Mouse (Mus musculus) embryonic facial prominence, embryonic 12.5 days (tissue): ENCODE data around the gene Otogl. TPM values are rescaled to one million over a fixed set of nuclear protein-coding genes. Genes with fewer than 3 reads are reported as not detected.

Experiments
- ATAC-seq: fragments of 200-750 bp; cut with Nextera tagmentation; 2 replicates; pipeline ENCODE4 v1.8.0; 2017; ENCODE audit not compliant: insufficient number of reproducible peaks, insufficient read depth, low FRiP score, low TSS enrichment
- H3K27ac ChIP-seq: fragments of 300-500 bp; sonication (generic); 2 replicates; pipeline ENCODE4 v1.5.1; 2016; ENCODE audit warnings: mild to moderate bottlenecking
- H3K27me3 ChIP-seq: fragments of 300-500 bp; sonication (generic); 2 replicates; pipeline ENCODE4 v1.6.1; 2016; ENCODE audit warnings: mild to moderate bottlenecking, moderate library complexity
- H3K36me3 ChIP-seq: fragments of 300-500 bp; sonication (generic); 2 replicates; pipeline ENCODE4 v1.6.1; 2016; ENCODE audit warnings: mild to moderate bottlenecking
- H3K4me1 ChIP-seq: fragments of 300-500 bp; sonication (generic); 2 replicates; pipeline ENCODE4 v1.6.1; 2016
- H3K4me2 ChIP-seq: fragments of 300-500 bp; sonication (generic); replicated peaks from 2 replicates; pipeline ENCODE4 v1.6.1; 2016; ENCODE audit warnings: mild to moderate bottlenecking, moderate library complexity
- H3K4me3 ChIP-seq: fragments of 300-500 bp; sonication (generic); 2 replicates; pipeline ENCODE4 v1.5.1; 2016; ENCODE audit warnings: mild to moderate bottlenecking
- H3K9ac ChIP-seq: fragments of 300-500 bp; sonication (generic); 2 replicates; pipeline ENCODE4 v1.6.1; 2016; ENCODE audit warnings: mild to moderate bottlenecking, moderate library complexity
- H3K9me3 ChIP-seq: fragments of 300-500 bp; sonication (generic); 2 replicates; pipeline ENCODE4 v1.6.1; 2016; ENCODE audit warnings: mild to moderate bottlenecking, moderate library complexity
- WGBS: fragments of 180-500 bp; shearing (Covaris S2); methylation state at CpG from one replicate; pipeline ENCODE4 v1.1.7; 2016; 5-methylcytosine and 5-hydroxymethylcytosine counted together
- polyA plus RNA-seq: library from polyadenylated mRNA; unstranded; fragments of >200 nt; fragmentation: Nextera tagmentation; extraction: Ambion mirVana; gene quantifications from 2 replicates; pipeline ENCODE4 v1.2.1, GENCODE M21; 2016

The Otogl gene
- polyA plus RNA-seq, 1 experiment from 2014 or later: 0.24 TPM

DNA sequence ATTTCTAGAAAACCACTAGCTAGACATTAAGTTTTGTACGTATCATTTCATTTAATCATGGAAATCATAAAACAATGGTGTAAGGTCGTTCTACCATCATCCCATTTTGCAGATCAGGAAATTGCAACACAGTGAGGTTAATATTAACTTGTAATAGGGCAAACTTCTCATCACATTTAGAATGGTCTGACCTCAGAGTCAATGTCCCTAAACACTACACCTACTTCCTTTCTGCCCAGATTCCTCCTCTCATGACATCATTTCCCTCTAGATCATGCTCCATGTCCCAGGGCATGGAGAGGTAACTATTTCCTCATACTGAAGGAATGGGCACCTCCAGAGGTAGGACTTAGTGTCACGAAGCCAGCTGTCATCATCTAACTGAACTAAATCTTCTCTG, 22.1 kb upstream of the Otogl start:
- Histone ChIP-seq H3K27ac (no peak overlapping the region), H3K4me3 (no peak overlapping the region), H3K36me3 (no peaks in the 10 kb centered on the region), H3K9me3 (no peaks in the 10 kb centered on the region), H3K4me1 (peaks cover 4% of the 10 kb centered on the region; the same call in 1 of the 2 replicates), H3K4me2 (no peak overlapping the region), H3K27me3 (no peaks in the 10 kb centered on the region), H3K9ac (no peak overlapping the region)
- ATAC-seq: no peak
- WGBS: 81% methylated on average over 3 of the region's 3 CpGs

- 89% methylated on average over 1 of the region's 1 CpGs for WGBS
- H3K4me1 ChIP-seq: peaks cover 4% of the 10 kb centered on the region; the same call in 1 of the 2 replicates
- no peak overlapping the region for H3K27ac ChIP-seq
- H3K27me3 ChIP-seq: no peaks in the 10 kb centered on the region
- H3K4me2 ChIP-seq: no peak overlapping the region
- no peak overlapping the region for H3K9ac ChIP-seq
- no peak overlapping the region for H3K4me3 ChIP-seq
- H3K9me3 ChIP-seq: no peaks in the 10 kb centered on the region
- no peaks in the 10 kb centered on the region for H3K36me3 ChIP-seq
- no peak for ATAC-seq
These were observed 21.6 kb upstream of the Otogl start for GRCm38 (mm10) chr10:107933527-107933926.

DNA sequence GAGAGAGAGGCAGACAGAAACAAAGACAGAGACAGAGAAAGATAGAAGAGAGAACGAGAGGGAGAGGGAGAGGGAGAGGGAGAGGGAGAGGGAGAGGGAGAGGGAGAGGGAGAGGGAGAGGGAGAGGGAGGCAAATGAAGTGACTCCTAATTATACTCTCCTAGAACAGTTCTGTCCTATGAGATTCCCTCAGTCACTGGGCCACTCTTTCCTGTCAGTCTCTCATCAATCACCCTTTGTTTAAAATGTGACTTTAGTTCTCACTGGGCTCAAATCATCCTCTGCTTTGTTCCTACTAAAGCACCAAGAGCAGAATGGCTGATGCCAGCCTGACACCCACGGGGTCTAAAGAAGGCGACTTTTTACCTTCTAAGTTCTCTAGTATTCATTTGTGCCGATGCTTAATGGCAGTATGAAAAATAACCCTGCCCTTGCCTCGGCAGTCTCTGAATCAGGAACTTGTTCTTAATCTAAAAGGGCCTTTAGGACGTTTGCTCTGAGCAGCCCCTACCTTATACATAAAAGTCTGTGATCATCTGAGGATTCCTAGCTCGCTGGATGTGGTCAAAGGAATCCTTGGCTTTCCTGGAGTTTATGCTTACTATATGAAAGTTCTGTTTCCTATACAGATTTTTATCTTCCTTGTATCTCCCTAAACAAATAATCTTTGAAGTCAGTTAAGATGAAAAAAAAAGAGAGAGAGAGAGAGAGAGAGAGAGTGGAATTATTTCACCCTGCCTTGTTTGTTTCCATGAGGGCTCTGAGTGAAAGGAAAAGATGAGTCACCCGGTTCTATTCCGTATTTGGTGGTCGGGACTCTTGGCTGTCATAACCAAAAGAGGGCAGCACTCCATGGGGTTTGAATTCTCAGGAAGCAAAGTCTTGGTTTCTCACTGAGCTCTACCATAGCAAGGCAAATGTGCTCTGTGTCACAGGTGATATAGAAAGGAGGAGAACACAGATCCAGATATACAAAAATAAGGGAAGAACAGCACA, 20.2 kb upstream of the Otogl start:
- Histone ChIP-seq H3K4me1 (peaks cover 4% of the 10 kb centered on the region; the same call in 1 of the 2 replicates), H3K27ac (no peak overlapping the region), H3K4me3 (no peak overlapping the region), H3K4me2 (no peak overlapping the region), H3K36me3 (no peaks in the 10 kb centered on the region), H3K9ac (no peak overlapping the region), H3K27me3 (no peaks in the 10 kb centered on the region), H3K9me3 (no peaks in the 10 kb centered on the region)
- 31% methylated on average over 10 of the region's 10 CpGs for WGBS
- no peak for ATAC-seq

DNA sequence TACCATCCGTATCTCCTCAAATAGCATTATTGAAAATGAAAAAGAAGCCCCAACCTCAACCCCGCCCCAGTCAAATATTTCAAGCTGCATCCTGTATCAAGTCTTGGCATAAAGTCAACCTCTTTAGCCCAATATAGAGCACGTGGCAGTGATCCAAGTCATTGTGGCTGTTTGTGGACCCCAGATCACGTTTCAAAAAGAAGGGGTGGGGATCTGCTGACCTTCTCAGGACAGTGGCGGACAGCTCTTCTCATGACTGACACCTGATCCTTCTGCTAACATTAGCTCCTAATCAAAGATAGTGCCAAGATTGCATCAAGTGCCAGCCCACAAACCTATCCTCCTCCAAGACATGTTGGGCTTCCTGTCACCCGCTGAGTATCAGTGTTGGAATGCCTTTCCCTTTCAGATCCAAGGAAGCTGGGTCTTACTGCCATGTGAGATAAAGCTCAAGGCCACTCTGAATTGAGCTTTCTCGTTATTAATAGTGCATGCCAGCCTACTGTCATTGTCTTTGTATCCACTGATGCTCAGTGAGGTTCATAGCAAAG, 18.6 kb upstream of the Otogl start:
- 52% methylated on average over 7 of the region's 7 CpGs for whole genome bisulfite sequencing
- Histone ChIP-seq H3K4me3 (no peak overlapping the region), H3K9ac (no peak overlapping the region), H3K4me2 (no peak overlapping the region), H3K27me3 (no peaks in the 10 kb centered on the region), H3K9me3 (no peaks in the 10 kb centered on the region), H3K36me3 (no peaks in the 10 kb centered on the region), H3K4me1 (peaks cover 4% of the 10 kb centered on the region; the same call in 1 of the 2 replicates), H3K27ac (no peak overlapping the region)
- ATAC-seq: no peak; the same call in 1 of the 2 replicates

GRCm38 (mm10) chr10:107925306-107925705, 13.4 kb upstream of the Otogl start:
- Histone ChIP-seq H3K27me3 (no peaks in the 10 kb centered on the region), H3K27ac (no peak overlapping the region), H3K9me3 (no peaks in the 10 kb centered on the region), H3K4me1 (no peaks in the 10 kb centered on the region), H3K36me3 (no peaks in the 10 kb centered on the region), H3K9ac (no peak overlapping the region), H3K4me2 (no peak overlapping the region), H3K4me3 (no peak overlapping the region)
- ATAC-seq: no peak

GRCm38 (mm10) chr10:107923860-107924259, 11.9 kb upstream of the Otogl start:
- no peak for ATAC-seq
- Histone ChIP-seq H3K9me3 (no peaks in the 10 kb centered on the region), H3K9ac (no peak overlapping the region), H3K4me3 (no peak overlapping the region), H3K4me1 (no peaks in the 10 kb centered on the region), H3K27ac (no peak overlapping the region), H3K4me2 (no peak overlapping the region), H3K36me3 (no peaks in the 10 kb centered on the region), H3K27me3 (no peaks in the 10 kb centered on the region)
- 53% methylated on average over 2 of the region's 2 CpGs for WGBS

GRCm38 (mm10) chr10:107922750-107923149, 10.8 kb upstream of the Otogl start:
- Histone ChIP-seq H3K4me2 (no peak overlapping the region), H3K36me3 (no peaks in the 10 kb centered on the region)
- WGBS: 14% methylated on average over 1 of the region's 1 CpGs

GRCm38 (mm10) chr10:107921549-107921948, 9.6 kb upstream of the Otogl start:
- Histone ChIP-seq H3K4me2 (no peak overlapping the region), H3K36me3 (no peaks in the 10 kb centered on the region), H3K9ac (no peak overlapping the region), H3K27me3 (no peaks in the 10 kb centered on the region), H3K27ac (no peak overlapping the region), H3K4me3 (no peak overlapping the region), H3K9me3 (no peaks in the 10 kb centered on the region), H3K4me1 (no peaks in the 10 kb centered on the region)
- 64% methylated on average over 1 of the region's 1 CpGs for WGBS
- ATAC-seq: no peak

More at GRCm38 (mm10) chr10:107922750-107923149, 10.8 kb upstream of the Otogl start:
- no peak overlapping the region for H3K9ac ChIP-seq
- ATAC-seq: no peak
- no peaks in the 10 kb centered on the region for H3K4me1 ChIP-seq
- no peak overlapping the region for H3K27ac ChIP-seq
- no peaks in the 10 kb centered on the region for H3K9me3 ChIP-seq
- no peak overlapping the region for H3K4me3 ChIP-seq
- H3K27me3 ChIP-seq: no peaks in the 10 kb centered on the region

DNA sequence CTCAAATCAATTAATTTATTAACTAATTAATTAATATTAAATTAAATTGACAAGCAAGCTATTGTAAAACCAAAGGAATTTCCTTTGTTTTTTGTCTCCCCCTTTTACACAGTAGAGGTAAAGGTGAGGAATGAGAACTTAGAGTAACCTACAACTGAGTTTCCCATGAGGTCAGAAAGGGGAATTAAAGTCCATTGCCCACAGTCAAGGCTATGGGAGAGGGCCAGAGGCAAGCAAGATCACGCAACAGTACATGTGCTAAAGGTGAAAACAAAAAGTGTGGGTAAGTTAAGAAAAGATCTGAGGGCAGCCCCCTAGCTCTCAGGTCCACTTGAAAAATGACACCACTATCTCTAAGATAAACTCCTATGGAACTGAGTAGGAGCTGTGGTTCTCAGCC, 9.2 kb upstream of the Otogl start:
- Histone ChIP-seq H3K4me3 (no peak overlapping the region), H3K4me1 (no peaks in the 10 kb centered on the region), H3K27me3 (no peaks in the 10 kb centered on the region), H3K4me2 (no peak overlapping the region), H3K9me3 (no peaks in the 10 kb centered on the region), H3K36me3 (no peaks in the 10 kb centered on the region), H3K27ac (no peak overlapping the region), H3K9ac (no peak overlapping the region)
- 74% methylated on average over 1 of the region's 1 CpGs for WGBS
- ATAC-seq: no peak

GRCm38 (mm10) chr10:107913013-107913412, 1.1 kb upstream of the Otogl start:
- Histone ChIP-seq H3K4me1 (peaks cover 3% of the 10 kb centered on the region; the same call in 1 of the 2 replicates), H3K9ac (no peak overlapping the region), H3K4me3 (no peak overlapping the region), H3K27ac (no peak overlapping the region), H3K4me2 (no peak overlapping the region), H3K9me3 (peaks cover 1% of the 10 kb centered on the region; the same call in 1 of the 2 replicates), H3K36me3 (no peaks in the 10 kb centered on the region), H3K27me3 (no peaks in the 10 kb centered on the region)
- ATAC-seq: 0 out of 2 replicates have a peak, but pooled peaks have one; percentile 22
- 56% methylated on average over 2 of the region's 2 CpGs for WGBS

DNA sequence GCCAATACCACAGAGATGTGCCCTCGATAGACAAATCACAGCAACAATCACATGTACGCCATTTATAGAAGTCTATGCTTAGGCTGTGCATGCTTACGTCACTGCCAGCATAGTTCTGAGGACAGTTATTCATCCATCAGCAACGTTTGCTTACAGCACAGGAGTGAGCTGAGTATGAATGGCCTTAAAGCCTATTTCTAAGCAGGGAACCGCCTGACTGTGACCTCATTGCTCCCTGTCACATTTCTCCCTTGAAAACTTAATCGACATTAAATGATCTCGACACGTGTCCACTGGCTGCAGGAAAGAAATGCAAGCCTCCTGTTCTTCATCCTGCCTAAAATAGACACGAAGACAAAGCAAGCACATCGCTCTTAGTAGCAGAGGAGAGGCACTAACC, 5.5 kb downstream of the Otogl start:
- no peak for ATAC-seq
- 78% methylated on average over 10 of the region's 10 CpGs for WGBS
- Histone ChIP-seq H3K27me3 (no peaks in the 10 kb centered on the region), H3K4me1 (no peaks in the 10 kb centered on the region), H3K9ac (no peak overlapping the region), H3K4me2 (no peak overlapping the region), H3K9me3 (peaks cover 5% of the 10 kb centered on the region; the same call in 1 of the 2 replicates), H3K36me3 (no peaks in the 10 kb centered on the region), H3K4me3 (no peak overlapping the region), H3K27ac (no peak overlapping the region)
